Comparison of ENCODE assay signal across 15 mouse cellular contexts in the genomic region with DNA sequence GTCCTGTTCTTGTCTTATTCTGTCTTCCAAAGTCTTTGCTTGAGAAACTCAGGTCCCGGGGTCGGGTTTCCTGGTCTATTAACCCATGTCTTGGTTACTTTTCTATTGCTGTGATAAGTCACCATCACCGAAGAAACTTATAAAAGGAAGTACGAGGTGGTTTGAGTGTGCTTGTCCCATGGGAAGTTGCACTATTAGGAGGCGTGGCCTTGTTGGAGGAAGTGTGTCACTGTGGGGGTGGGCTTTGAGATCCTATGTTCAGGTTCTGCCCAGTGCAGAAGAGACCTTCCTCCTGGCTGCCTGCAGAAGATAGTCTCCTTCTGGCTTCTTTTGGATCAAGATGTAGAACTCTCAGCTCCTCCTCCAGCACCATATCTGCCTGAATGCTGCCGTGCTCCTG.
"Had no signal": no experiment of that assay in that cellular context is flagged by ENCODE, and none has a peak within 500 bp of the region (broad histone marks: within the 10 kb centered on the region; RNA-seq: fewer than 3 reads in every experiment).

No protein-coding gene starts in this region.

- DNase-seq: kidney, adult 2 months; kidney, postnatal 25 days; layer of hippocampus, adult 9-11 months; layer of hippocampus, postnatal 36 days; liver, embryonic 13.5 days; lung, adult 2 months; midbrain, embryonic 14.5 days; thymus, adult 2 months; thymus, postnatal 14 days; thymus, postnatal 4 days had no signal

- H3K4me3 ChIP-seq: intestine, embryonic 15.5 days; layer of hippocampus, adult 2 months; left cerebral cortex, adult 2 months; liver, embryonic 13.5 days had no signal

- H3K9me3 ChIP-seq: intestine, embryonic 15.5 days; liver, embryonic 13.5 days had no signal

- H3K4me2 ChIP-seq: intestine, embryonic 15.5 days; liver, embryonic 13.5 days; midbrain, embryonic 11.5 days had no signal

- H3K27ac ChIP-seq: intestine, embryonic 15.5 days; kidney, postnatal 0 days; layer of hippocampus, adult 2 months; left cerebral cortex, adult 2 months; liver, embryonic 13.5 days had no signal

- ATAC-seq: intestine, embryonic 15.5 days had no signal

- H3K9ac ChIP-seq: intestine, embryonic 15.5 days; liver, embryonic 13.5 days had no signal

- H3K27me3 ChIP-seq: intestine, embryonic 15.5 days; liver, embryonic 13.5 days had no signal

- H3K4me1 ChIP-seq: intestine, embryonic 15.5 days had no signal
